Mouse (Mus musculus) cerebellum, adult 11 months (tissue): ENCODE measurements at regions not wholly inside any gene's neighbourhood (a gene's known extent, or its start where the extent isn't known, plus 50 kb on each side); places are given as distances from the start of the nearest gene placed in this dataset.
A peak's percentile ranks its signal among the peaks of the same experiment; 100 is the strongest.

Experiments used
- DNase-seq: peaks from one replicate; pipeline ENCODE4 v3.0.0; 2022

DNA sequence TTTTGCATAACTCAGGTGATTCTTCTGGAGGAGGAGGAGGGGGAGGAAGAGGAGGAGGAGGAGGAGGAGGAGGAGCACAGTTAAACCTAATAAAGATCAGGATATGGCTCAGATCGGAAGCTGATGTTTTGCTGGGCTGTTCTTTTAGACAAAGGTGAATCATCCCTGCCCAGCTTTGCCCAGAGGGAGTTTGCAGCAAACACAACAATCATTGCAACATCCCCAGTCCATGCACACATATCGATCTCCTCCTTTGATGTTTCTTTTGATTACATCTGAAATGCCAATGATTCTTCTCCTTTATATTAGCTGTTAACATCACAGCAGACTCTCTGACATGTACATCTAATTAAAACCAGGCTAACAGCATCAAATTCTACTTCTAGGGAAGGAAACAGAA, 156.9 kb downstream of the Dad1 start:
- DNase-seq = no peak

GRCm38 (mm10) chr14:54092444-54092843, 161.5 kb downstream of the Dad1 start:
- DNase-seq = no peak

DNA sequence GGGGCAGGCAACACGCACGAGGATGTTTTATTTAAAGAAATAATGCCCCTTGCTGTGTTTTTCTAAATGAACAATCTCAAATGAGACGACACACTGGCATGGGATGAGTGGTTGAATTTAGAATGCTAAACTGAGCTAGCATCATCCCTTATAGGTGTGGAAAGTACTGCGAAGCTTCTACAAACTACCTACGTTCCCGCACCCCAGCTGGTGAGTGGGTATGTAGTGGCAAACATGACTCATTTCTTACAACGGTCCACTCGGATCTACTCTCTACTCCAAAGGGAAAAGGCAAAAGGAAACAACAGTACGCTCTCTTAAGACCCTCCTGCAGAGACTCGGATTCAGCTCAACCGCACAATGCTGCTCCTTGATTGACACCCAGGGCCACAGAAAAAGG, 167.2 kb downstream of the Dad1 start:
- no peak for DNase-seq

- no peak for DNase-seq
Observed at GRCm38 (mm10) chr14:54074659-54075058, 179.2 kb downstream of the Dad1 start.

DNA sequence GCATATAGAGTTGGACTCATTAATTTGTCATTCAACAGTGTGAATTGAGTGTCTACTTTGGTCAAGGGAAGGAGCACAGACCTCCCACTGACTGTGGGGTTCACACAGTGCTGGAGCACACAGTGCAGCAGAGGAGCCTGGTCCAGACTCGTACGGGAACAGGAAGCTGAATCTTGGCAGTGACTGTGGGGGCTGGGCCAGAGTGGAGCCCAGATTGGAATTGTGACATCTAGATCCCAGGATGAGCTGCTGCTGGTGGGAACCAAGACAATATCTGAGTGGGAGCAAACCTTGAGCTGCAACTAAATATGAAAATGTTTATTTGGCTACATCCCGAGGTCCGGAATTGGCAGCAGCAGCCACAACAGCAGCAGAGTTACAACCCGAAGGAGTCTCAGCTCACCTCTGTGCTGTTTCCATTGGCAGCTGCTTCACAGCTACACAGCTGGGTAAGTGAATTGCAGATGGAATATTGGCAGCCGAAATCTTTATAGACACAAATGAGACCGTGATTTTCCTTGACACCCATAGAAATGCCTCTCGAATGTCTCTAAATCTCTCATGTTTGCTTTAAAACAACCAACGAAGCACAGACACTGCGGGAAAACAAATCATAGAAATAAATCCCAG, 181.5 kb downstream of the Dad1 start:
- no peak for DNase-seq

DNA sequence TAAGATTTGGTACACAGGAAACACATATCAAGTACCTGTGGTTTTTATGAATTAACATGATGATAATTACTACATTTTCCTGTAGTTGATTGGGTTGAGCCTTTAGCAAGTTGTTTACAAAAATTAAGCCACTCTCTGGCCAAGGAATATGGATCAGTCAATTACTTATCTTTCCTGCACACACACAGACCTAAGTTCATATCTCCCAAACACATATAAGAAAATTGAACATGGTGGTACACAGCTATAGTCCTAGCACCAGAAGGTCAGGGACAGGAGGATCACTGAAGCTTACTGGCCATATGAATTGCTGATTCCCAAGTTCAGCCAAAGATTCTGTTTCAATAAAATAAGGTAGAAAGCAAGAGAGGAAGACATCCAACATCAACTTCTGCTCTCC, 183.7 kb downstream of the Dad1 start:
- no peak for DNase-seq

GRCm38 (mm10) chr14:54068684-54069083, 185.2 kb downstream of the Dad1 start:
- no peak for DNase-seq

DNA sequence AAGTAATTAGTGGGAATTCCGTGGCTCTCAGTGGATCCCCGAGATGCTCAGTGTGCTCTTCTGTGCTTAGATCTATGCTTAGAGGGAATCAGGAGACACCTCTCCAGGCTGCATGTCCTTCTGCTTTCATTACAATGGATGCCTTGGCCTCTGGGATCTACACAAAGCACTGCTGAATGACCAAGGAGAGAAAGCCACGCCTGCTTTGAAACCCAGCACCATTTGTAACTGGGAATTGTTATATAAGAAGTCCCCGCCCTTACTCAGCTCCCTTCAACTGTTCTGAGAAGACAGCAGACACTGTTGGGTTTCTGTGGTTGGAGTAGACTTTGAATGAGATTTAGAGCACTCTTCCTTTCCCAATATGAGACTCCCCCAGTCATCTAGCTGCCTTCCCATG, 188.4 kb downstream of the Dad1 start:
- DNase-seq = no peak

GRCm38 (mm10) chr14:54064541-54065402, 189.1 kb downstream of the Dad1 start:
- peak; percentile 30 for DNase-seq

GRCm38 (mm10) chr14:54061570-54061969, 192.3 kb downstream of the Dad1 start:
- no peak for DNase-seq

DNA sequence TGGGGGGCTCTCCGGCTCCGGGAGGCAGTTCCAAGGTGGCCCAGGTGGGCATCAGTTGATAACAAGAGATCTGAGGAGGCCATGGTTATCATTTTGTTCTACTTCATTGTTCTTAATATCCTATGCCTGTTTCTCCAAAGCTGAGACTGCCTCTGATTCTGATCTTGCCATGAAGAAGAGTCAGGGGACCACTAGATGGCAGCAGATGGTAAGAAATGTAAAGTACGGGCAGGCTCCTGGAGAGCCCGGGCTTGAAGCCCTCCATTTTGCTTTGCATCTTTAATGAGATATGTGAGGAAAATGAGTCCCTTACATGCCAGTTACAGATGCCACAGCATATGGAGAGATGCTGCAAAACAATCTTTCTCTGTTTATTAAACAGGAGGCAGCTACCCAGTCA, 194.1 kb downstream of the Dad1 start:
- peak; percentile 27 for DNase-seq

GRCm38 (mm10) chr14:54059096-54059495, 194.8 kb downstream of the Dad1 start:
- DNase-seq = no peak

GRCm38 (mm10) chr14:54056691-54057090, 197.2 kb downstream of the Dad1 start:
- DNase-seq = no peak

GRCm38 (mm10) chr14:54055390-54055789, 198.5 kb downstream of the Dad1 start:
- no peak for DNase-seq

DNA sequence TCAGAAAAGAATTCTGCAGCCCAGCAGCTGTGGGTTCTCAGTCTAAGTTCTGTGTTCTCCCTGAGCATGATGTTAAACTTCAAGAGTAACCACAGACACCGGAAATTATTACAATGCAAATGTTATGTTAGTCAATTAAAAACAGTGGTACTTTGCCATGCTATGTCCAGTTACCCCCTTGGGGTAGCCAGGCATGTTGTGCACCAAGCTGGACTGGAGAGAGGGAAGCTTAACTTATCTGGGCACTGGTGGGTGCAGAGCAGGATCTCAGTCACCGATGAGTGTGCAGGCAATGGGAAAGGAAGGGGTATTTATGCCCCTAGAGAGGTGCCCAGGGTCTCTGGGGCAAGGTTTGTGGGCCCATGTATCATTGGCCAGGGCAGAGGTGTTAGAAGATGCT, 211.6 kb downstream of the Dad1 start:
- DNase-seq = no peak

GRCm38 (mm10) chr14:54040644-54041043, 213.3 kb downstream of the Dad1 start:
- no peak for DNase-seq

GRCm38 (mm10) chr14:54034516-54034915, 219.4 kb downstream of the Dad1 start:
- DNase-seq = no peak

DNA sequence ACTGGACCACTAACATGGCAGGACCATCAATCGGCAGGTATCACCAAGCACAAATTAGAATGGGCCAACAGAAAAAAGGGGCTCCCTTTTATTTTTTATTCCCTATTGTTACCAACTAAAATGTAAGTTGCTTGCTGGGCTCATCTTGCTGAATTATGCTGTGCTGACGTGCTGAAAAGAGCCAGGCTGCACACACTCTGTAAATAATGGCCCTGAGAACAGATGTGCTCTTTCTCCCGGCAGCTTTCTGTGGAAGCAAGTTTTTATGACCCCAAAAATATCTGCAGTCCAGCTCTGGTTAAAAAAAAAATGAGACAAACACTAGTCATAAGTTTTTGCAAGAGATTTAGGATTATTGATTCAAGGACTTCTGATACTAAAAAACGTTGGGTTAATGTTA, 230.4 kb downstream of the Dad1 start:
- DNase-seq = no peak

DNA sequence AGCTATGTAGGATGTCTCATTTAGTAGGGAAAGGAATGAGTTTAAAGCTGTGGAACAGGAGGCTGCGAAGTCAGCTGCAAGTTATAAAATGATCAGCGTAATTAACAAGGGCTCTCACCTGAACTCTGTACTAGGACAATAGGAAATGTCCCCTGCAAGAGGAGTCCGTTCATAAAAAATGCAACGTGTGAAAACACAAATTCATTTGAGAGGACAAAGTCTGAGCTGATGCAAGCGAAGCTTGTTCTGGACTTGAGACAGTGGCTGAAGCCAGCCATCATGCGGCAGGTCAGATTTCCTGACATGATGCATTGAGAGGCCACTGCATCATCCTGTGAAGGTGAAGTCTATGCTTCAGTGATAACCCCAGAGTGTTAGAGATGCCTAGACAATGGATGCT, 232.5 kb downstream of the Dad1 start:
- DNase-seq = no peak

- no peak for DNase-seq
Observed at GRCm38 (mm10) chr14:54014628-54015027, 239.3 kb downstream of the Dad1 start.

DNA sequence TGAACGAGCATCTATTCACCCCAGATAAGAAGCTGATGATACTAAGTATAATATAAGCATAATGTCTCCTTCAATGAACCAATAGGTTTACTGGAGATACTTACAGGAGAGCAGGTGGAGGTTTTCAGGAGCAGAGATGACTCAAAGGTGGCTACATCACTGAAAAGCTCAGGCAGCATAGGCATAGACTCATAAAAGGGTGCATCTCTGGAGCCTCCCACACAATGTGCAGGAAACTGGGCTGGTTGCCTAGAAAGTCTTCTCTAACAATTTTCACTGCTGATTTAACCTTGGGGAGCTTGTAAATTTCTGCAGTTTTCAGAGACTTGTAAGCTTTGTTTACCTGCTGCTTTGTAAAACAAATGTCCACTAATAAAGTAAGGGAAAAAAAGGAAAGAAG, 251.8 kb downstream of the Dad1 start:
- DNase-seq = no peak

GRCm38 (mm10) chr14:54000527-54000926, 253.4 kb downstream of the Dad1 start:
- no peak for DNase-seq

- no peak for DNase-seq
Observed at GRCm38 (mm10) chr14:53993427-53993826, 260.5 kb downstream of the Dad1 start.

DNA sequence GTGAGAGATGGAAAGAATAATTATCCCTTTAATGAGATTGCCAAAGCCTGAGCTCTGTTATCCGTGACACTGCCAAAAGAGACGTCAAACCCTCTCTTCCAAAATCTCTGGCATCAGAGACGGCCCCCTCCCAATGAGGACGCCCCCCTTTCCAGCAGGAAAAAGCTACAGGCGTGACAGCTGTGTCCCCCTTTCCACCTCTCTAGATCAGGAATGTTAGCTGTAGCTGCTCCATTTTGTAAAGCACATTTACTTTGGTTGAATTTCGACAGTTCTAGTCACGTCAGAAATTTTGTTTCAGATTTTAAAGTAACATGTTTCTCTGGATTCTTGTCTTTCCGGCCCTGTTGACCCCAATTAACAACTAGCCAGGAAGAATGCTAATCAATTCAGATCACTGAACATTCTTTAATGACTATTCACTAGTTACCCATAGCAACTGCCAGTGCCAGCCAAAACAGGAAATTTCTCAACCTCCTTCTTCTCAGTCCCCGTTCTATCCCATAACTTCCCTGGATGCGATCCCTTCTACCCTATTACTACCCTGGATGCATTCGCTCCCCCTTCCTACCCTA, 261.1 kb downstream of the Dad1 start:
- no peak for DNase-seq
